Mouse (Mus musculus): ENCODE measurements around the gene Ina. TPM values are rescaled to one million over a fixed set of nuclear protein-coding genes. Genes with fewer than 3 reads are reported as not detected.

Ina gene
- 0.01 and 0.02 TPM in 2 replicates for polyA plus RNA-seq (2012; rRNA removed)

GRCm38 (mm10) chr19:47014447-47015381 lies at the start of gene Ina, which contains the start of gene Nt5c2:
Gene Ina (plus strand): TSS chr19:47014698.
Gene Nt5c2 (minus strand): TSS chr19:47015153.

GRCm38 (mm10) chr19:47050271-47051032 lies 36.0 kb downstream of the Ina start, which contains the start of gene Pcgf6:
Gene Pcgf6 (minus strand): TSS chr19:47050906.

DNA sequence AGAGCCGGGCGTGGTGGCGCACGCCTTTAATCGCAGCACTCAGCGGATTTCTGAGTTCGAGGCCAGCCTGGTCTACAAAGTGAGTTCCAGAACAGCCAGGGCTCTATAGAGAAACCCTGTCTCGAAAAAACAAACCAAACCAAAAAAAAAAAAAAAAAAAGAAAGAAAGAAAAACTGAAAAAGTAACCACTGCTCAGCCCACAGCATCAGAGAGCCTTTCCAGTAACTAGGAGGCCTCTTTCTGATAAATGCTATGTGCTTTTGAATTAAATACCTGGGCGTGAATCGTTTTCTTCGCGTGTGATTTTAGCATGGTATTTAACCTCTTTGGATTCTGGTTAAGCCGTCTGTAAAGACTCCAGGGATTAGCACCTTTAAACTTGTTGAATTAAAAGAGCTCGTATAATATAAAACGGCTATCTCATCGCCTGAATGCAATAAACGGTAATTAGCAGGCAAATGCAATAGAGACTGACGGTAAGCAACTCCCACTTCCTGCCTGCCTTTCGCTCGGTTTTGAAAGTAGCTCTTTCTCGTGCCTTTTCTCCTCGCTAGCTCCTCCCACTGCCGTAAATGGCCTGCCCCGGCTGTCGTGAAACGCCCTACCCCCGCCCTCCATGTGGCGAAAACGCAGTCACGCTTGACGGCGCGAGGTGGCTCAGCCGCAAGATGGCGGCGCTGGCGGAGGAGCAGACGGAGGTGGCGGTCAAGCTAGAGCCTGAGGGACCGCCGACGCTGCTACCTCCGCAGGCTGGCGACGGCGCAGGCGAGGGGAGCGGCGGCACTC lies 52.8 kb downstream of the Ina start, which contains the start of gene Taf5:
TSS of gene Taf5 (plus strand) at position 651 of the 787 bp plus-strand sequence.

Other genes with a start within 250 kb of the Ina start
- 13.6 and 14.9 TPM in 2 replicates for gene Nt5c2, start 455 bp downstream of the Ina start, polyA plus RNA-seq (2012; rRNA removed)
- gene Pcgf6, start 36.2 kb downstream of the Ina start, polyA plus RNA-seq (2012; rRNA removed): 8.6 and 9.4 TPM in 2 replicates
- gene Taf5, start 53.0 kb downstream of the Ina start, polyA plus RNA-seq (2012; rRNA removed): 2.9 and 3.0 TPM in 2 replicates
- 430 and 520 TPM in 2 replicates for gene Usmg5, start 75.9 kb downstream of the Ina start, polyA plus RNA-seq (2012; rRNA removed)
- 5.1 and 6.4 TPM in 2 replicates for gene Pdcd11, start 76.1 kb downstream of the Ina start, polyA plus RNA-seq (2012; rRNA removed)
- 1.9 and 2.0 TPM in 2 replicates for gene Calhm2, start 123.6 kb downstream of the Ina start, polyA plus RNA-seq (2012; rRNA removed)
- gene Calhm1, start 129.6 kb downstream of the Ina start, polyA plus RNA-seq (2012; rRNA removed): not detected in 2 replicates
- 0.02 TPM in 1 of 2 replicates, not detected in the other for gene Calhm3, start 143.1 kb downstream of the Ina start, polyA plus RNA-seq (2012; rRNA removed)
- gene Neurl1a, start 164.1 kb downstream of the Ina start, polyA plus RNA-seq (2012; rRNA removed): 0.65 and 0.70 TPM in 2 replicates